In genomic region chr4:150426098-150426879, GRCm38 (mm10) we compare ENCODE assay signal across 11 mouse cellular contexts.
A peak's percentile ranks its signal among the peaks of the same experiment; 100 is the strongest.
DNase-seq lines count a peak whose midpoint lies in the region; ATAC-seq and TF ChIP-seq lines count a peak whose summit lies in the region.
"Had no signal": no experiment of that assay in that cellular context is flagged by ENCODE, and none has a peak within 500 bp of the region (broad histone marks: within the 10 kb centered on the region; RNA-seq: fewer than 3 reads in every experiment).

No protein-coding gene starts in this region.

- intact Hi-C loops in left cerebral cortex, postnatal 14 days (cut with DNase I) = no loop called here
- intact Hi-C loops in left cerebral cortex, postnatal 36 days (cut with DNase I) = no loop called here

- no peak for DNase-seq in kidney, postnatal 0 days (ENCODE audit: low spot score)
- DNase-seq in kidney, adult 8-10 months = no peak
- DNase-seq in brain, embryonic 14.5 days (ENCODE audit: low read depth) = peak; percentile 35
- DNase-seq in layer of hippocampus, postnatal 14 days (ENCODE audit: low spot score in 2 of 2) = no peak
- DNase-seq in left cerebral cortex, postnatal 14 days (ENCODE audit: low spot score in 2 of 2) = no peak
- DNase-seq in left cerebral cortex, postnatal 36 days (ENCODE audit: low spot score in 2 of 2) = no peak
- DNase-seq: adrenal gland, postnatal 14 days; kidney, adult 2 months had no signal

- ATAC-seq in kidney, postnatal 0 days (replicated peaks; ENCODE audit: low FRiP score, low read depth) = no peak
- ATAC-seq in hematopoietic stem cell, adult 5-6 weeks (replicated peaks in 1 of 2; ENCODE audit: insufficient read depth in 1 of 2, low FRiP score in 2 of 2, low TSS enrichment in 1 of 2, low read depth in 1 of 2, poor library complexity in 2 of 2, severe bottlenecking in 2 of 2) = peak; percentile 39 to 46; a peak in 1 of 4 replicates
- peak; percentile 77 for ATAC-seq in midbrain, embryonic 12.5 days (ENCODE audit: low FRiP score, low read depth)

- H3K9me3 ChIP-seq in kidney, postnatal 0 days (replicated peaks; ENCODE audit: low read length) = no peaks in the 10 kb centered on the region
- H3K9me3 ChIP-seq in midbrain, embryonic 12.5 days = no peaks in the 10 kb centered on the region
- H3K9me3 ChIP-seq: limb, embryonic 15.5 days had no signal

- TF ChIP-seq POLR2A in brain, embryonic 14.5 days (IDR thresholded peaks at IDR 0.05; ENCODE audit: borderline replicate concordance, extremely low read depth, insufficient read depth, insufficient read length, poor library complexity, severe bottlenecking) = no peak

- 0 out of 2 replicates have a peak overlapping the region, but pooled peaks have one; percentile 15 for H3K27ac ChIP-seq in kidney, postnatal 0 days
- H3K27ac ChIP-seq in midbrain, embryonic 12.5 days (replicated peaks) = peak overlapping the region; percentile 91
- H3K27ac ChIP-seq: limb, embryonic 15.5 days had no signal

- H3K9ac ChIP-seq in kidney, postnatal 0 days (ENCODE audit: low read depth, low read length) = no peak overlapping the region
- peak overlapping the region; percentile 31; the same call in 1 of the 2 replicates for H3K9ac ChIP-seq in midbrain, embryonic 12.5 days (replicated peaks)
- H3K9ac ChIP-seq: limb, embryonic 15.5 days had no signal

- H3K4me2 ChIP-seq in kidney, postnatal 0 days (ENCODE audit: low read length) = no peak overlapping the region
- peak overlapping the region; percentile 31 for H3K4me2 ChIP-seq in midbrain, embryonic 12.5 days (replicated peaks)
- H3K4me2 ChIP-seq: limb, embryonic 15.5 days had no signal

- H3K27me3 ChIP-seq in kidney, postnatal 0 days (ENCODE audit: insufficient read depth, low read length) = no peaks in the 10 kb centered on the region
- H3K27me3 ChIP-seq in midbrain, embryonic 12.5 days = no peaks in the 10 kb centered on the region
- H3K27me3 ChIP-seq: limb, embryonic 15.5 days had no signal

- no peak overlapping the region for H3K4me3 ChIP-seq in kidney, postnatal 0 days (replicated peaks; ENCODE audit: low read depth, low read length)
- H3K4me3 ChIP-seq in midbrain, embryonic 12.5 days = no peak overlapping the region
- H3K4me3 ChIP-seq: limb, embryonic 15.5 days had no signal

- H3K36me3 ChIP-seq in kidney, postnatal 0 days (ENCODE audit: insufficient read depth, low read length) = no peaks in the 10 kb centered on the region
- no peaks in the 10 kb centered on the region for H3K36me3 ChIP-seq in midbrain, embryonic 12.5 days
- H3K36me3 ChIP-seq: limb, embryonic 15.5 days had no signal

- 64% methylated on average over 8 of the region's 8 CpGs for WGBS in kidney, postnatal 0 days
- 30% methylated on average over 8 of the region's 8 CpGs for WGBS in midbrain, embryonic 12.5 days

- no peaks in the 10 kb centered on the region; the same call in 1 of the 2 replicates for H3K4me1 ChIP-seq in kidney, postnatal 0 days (replicated peaks; ENCODE audit: insufficient read depth, low read length)
- H3K4me1 ChIP-seq in midbrain, embryonic 12.5 days = peaks cover 32% of the 10 kb centered on the region

- no peak for TF ChIP-seq CTCF in kidney, postnatal 0 days (IDR thresholded peaks at IDR 0.05; ENCODE audit: low read depth)
- TF ChIP-seq CTCF in brain, embryonic 14.5 days (IDR thresholded peaks at IDR 0.05; ENCODE audit: borderline replicate concordance, extremely low read depth, insufficient read depth, insufficient read length) = no peak
